Mouse (Mus musculus) thymus, postnatal 14 days (tissue): ENCODE data around the gene Cdc40.

Experiments
- DNase-seq: peaks from one replicate; pipeline ENCODE4 v3.0.0; 2021

Gene Cdc40

GRCm38 (mm10) chr10:40882831-40883643 is at the start of gene Cdc40, which contains the start of gene Wasf1:
Gene Cdc40, minus strand, starts transcription at chr10:40883311.
Gene Wasf1, plus strand, starts transcription at chr10:40883475.
- peak; percentile 95 for DNase-seq

GRCm38 (mm10) chr10:40919464-40919863 is 36.4 kb upstream of the Cdc40 start:
- DNase-seq = no peak

DNA sequence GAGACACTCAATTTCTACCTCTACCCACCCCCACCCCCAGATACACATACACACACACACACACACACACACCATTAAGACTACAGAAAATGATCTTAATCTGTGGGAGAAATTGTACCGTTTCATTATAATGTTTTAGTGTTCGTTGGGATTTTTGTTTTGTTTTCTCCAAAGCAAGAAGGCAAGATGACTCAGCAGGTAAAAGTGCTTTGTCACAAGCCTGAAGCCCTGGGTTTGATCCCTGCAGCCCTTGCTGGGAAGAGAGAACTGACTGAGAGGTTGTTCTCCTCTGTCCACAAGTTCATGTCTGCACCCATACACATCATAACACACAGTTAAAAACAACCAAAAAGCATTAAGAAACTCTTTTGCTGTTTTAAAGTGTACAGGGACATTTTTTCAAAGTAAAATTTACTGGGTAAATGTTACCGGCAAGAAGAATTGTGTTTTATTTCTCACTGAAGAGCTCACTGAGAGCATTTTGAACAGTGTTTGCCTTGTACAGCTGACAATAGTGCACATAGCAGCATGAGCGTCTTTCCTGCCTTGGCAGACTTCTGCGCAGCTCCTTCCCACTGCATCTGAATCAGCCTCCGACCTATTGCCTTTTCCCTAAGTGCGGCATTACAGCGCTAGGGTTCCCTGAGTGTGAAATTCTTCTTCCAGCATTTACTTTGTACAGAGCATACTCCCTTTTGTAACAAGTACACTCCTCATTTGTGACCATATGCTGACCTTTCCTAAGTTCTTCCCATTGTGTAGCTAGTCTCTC is 35.7 kb upstream of the Cdc40 start:
- no peak for DNase-seq

GRCm38 (mm10) chr10:40915240-40915639 is 32.1 kb upstream of the Cdc40 start:
- no peak for DNase-seq

GRCm38 (mm10) chr10:40910811-40911210 is 27.7 kb upstream of the Cdc40 start:
- no peak for DNase-seq

- DNase-seq = no peak
Observed at GRCm38 (mm10) chr10:40908580-40908979, 25.5 kb upstream of the Cdc40 start.

DNA sequence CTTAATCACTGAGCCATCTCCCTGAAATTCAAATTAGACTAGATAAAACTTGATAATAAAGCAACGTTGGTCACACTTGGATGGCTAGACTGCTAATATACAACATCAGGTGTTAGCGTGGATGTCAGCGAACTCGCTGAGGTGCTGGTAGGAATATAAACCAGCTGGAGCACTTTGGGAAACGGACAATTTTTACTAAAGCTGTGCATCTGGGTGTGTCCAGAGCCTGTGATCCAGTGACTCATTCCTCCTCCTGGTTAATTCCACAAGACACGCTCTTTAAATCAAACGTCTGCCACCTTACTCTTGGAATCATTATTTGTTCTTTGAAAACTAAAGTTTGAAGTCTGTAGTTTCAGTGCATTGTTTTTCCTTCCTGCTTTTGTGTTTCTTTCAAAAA is 23.7 kb upstream of the Cdc40 start:
- DNase-seq = no peak

GRCm38 (mm10) chr10:40906131-40906530 is 23.0 kb upstream of the Cdc40 start:
- no peak for DNase-seq

- no peak for DNase-seq
Observed at GRCm38 (mm10) chr10:40901786-40902185, 18.7 kb upstream of the Cdc40 start.

DNA sequence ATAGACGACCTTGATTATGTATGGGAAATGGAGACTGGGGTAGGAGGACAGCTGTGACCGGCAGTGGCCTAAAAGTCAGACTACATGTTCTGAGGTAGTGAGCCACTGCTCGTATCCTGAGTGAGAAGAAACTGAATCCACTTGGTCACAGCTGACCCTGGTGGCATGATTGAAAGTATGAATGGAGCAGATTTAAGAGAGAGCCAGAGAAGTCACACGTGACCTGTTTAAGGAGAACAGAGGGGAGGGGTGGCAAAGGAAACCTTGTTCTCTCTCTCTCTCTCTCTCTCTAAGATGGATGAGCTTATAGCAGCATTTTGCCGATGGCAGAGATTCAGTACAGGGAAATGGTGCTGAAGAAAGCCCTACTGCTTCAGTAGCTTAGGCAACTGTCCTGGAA is 13.5 kb upstream of the Cdc40 start:
- DNase-seq = no peak

GRCm38 (mm10) chr10:40895765-40896164 is 12.7 kb upstream of the Cdc40 start:
- no peak for DNase-seq

DNA sequence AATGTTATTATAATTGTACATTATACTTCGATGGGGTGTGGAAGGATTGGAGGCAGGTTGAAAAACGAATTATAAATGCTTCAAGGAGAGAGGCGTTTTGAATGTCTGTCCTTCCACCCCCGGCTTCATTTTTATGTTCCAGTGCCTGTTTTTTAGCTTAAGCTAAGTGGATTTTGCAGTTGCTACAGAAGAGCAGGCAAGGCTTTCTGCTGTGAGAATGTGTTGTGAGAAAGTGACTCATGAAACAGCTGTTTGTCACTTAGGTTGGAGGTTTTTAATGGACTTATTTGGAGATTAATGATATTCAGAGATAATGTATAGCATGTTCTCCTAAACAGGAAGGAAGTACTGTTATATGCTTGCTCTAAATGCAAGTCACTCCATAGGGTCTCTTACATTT is 6.0 kb upstream of the Cdc40 start:
- no peak for DNase-seq

GRCm38 (mm10) chr10:40887316-40887715 is 4.2 kb upstream of the Cdc40 start:
- no peak for DNase-seq

- no peak for DNase-seq
Observed at GRCm38 (mm10) chr10:40885432-40885831, 2.3 kb upstream of the Cdc40 start.

GRCm38 (mm10) chr10:40884279-40884806 is 1.2 kb upstream of the Cdc40 start:
- peak; percentile 37 for DNase-seq

- no peak for DNase-seq
Observed at GRCm38 (mm10) chr10:40883644-40884278, 650 bp upstream of the Cdc40 start.

GRCm38 (mm10) chr10:40882333-40882732 is 778 bp downstream of the Cdc40 start:
- DNase-seq = no peak

DNA sequence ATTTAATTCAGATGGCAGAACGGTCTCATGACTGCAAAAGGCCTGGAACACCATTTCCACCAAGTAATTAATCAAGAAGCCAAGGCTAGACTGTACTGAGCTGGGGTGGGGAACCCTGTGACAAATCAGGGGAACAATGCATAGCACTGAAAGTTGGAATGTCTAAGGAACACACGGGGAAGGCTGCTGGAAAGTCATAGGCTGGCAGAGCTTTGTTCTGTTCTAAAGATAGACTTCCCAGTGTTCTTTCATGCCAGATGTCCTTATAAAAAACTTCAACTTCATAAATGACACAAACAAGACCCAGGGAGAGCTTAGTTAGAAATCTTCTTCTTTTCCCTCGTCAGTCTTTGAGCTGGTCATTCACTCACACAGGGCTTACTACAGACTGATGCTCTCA is 1.9 kb downstream of the Cdc40 start:
- DNase-seq = no peak

DNA sequence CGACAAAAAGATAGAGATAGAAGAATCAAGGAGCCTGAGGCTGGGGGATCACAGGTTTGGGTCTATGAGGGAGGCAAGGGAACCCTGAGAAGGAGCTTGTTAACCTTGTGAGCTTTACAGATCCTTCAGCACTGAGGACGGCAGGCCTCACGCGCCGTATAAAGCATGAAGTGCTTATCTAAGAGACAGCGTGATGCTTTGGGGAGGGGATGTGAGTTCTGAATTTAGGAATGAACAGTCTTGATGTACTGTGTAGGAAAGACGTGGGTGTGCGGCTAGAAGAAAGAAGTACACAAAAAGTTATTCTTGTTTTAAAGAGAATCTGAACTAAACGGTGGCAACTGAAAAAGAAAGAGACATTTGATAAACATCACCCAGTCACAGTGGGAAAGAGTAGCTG is 3.1 kb downstream of the Cdc40 start:
- no peak for DNase-seq

DNA sequence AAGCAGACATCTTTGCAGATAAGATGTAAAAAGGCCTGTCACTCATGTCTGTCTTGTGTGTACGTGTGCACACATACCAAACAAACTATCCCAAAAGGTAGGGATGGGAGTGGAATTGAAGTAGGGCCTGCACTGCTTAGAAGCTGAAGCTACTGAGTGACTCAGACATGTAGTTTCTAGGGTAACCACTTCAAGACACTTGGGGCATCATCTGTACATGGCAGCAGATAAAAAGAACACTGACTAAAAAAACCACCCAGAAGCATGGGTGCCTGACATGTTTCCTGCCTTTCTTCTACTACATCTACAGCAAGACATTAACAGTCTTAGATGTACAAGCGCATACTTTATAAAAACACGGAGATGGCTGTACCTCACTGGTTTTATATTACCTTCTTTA is 4.9 kb downstream of the Cdc40 start:
- no peak for DNase-seq

DNA sequence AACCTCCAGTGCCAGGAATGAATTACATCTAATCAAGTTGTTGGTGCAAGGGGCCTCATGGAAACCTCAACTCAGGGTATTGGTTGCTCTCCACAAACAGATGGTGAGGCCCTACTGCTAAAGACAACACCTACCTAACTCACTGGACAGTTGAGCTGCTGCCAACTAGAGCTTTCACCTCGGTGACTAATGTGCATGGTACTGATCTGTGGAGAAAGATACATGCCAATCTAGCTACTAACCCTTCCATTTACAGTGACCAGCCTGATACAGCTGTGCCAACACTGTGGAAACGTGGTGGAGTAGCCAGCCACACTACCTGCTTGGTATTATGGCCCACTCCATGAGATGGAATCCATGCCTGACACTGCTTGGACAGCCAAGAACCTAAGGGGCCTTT is 11.1 kb downstream of the Cdc40 start:
- DNase-seq = no peak

GRCm38 (mm10) chr10:40871301-40871700 is 11.8 kb downstream of the Cdc40 start:
- DNase-seq = no peak

GRCm38 (mm10) chr10:40868081-40868480 is 15.0 kb downstream of the Cdc40 start:
- DNase-seq = no peak
